Mouse (Mus musculus) hindbrain, embryonic 14.5 days (tissue): Measurements from ENCODE around the gene 2510002D24Rik. TPM values are rescaled to one million over a fixed set of nuclear protein-coding genes. Genes with fewer than 3 reads are reported as not detected.
A peak's percentile ranks its signal among the peaks of the same experiment; 100 is the strongest.
"Not testable (repeated sequence)": the region's sequence is repeated elsewhere in the genome, so short reads cannot be mapped to it uniquely, and the experiment has no call there.

ENCODE experiments used
- ATAC-seq: fragments of 200-750 bp; cut with Nextera tagmentation; 2 replicates; pipeline ENCODE4 v1.8.0; 2017; ENCODE audit warnings: moderate number of reproducible peaks, mild to moderate bottlenecking, moderate TSS enrichment, moderate library complexity; ENCODE audit not compliant: low FRiP score
- DNase-seq: peaks from one replicate; pipeline ENCODE4 v3.0.0-alpha.2; 2015; ENCODE audit warnings: low spot score
- H3K27ac ChIP-seq: fragments of 300-500 bp; sonication (generic); 2 replicates; pipeline ENCODE4 v1.5.1; 2014; ENCODE audit warnings: mild to moderate bottlenecking, moderate library complexity
- H3K27me3 ChIP-seq: fragments of 300-500 bp; sonication (generic); 2 replicates; pipeline ENCODE4 v1.6.1; 2014; ENCODE audit warnings: mild to moderate bottlenecking, low read length, mixed read lengths; ENCODE audit not compliant: control insufficient read depth, insufficient read depth
- H3K36me3 ChIP-seq: fragments of 300-500 bp; sonication (generic); replicated peaks from 2 replicates; pipeline ENCODE4 v1.6.1; 2014; ENCODE audit not compliant: control insufficient read depth, insufficient read depth
- H3K4me1 ChIP-seq: fragments of 300-500 bp; sonication (generic); replicated peaks from 2 replicates; pipeline ENCODE4 v1.6.1; 2014; ENCODE audit warnings: antibody characterized with exemption, low read length, mixed read lengths; ENCODE audit not compliant: control insufficient read depth, insufficient read depth
- H3K4me2 ChIP-seq: fragments of 300-500 bp; sonication (generic); replicated peaks from 2 replicates; pipeline ENCODE4 v1.6.1; 2014; ENCODE audit warnings: mild to moderate bottlenecking, moderate library complexity
- H3K4me3 ChIP-seq: fragments of 300-500 bp; sonication (generic); replicated peaks from 2 replicates; pipeline ENCODE4 v1.5.1; 2014; ENCODE audit warnings: mild to moderate bottlenecking, low read length
- H3K9ac ChIP-seq: fragments of 300-500 bp; sonication (generic); 2 replicates; pipeline ENCODE4 v1.6.1; 2014
- H3K9me3 ChIP-seq: fragments of 300-500 bp; sonication (generic); 2 replicates; pipeline ENCODE4 v1.6.1; 2016; ENCODE audit warnings: low read length; ENCODE audit not compliant: control insufficient read depth
- WGBS: fragments of 180-500 bp; shearing (Covaris S2); extraction: QIAGEN DNeasy Blood & Tissue Kit; methylation state at CpG from one replicate; pipeline ENCODE4 v1.1.7; 2014; 5-methylcytosine and 5-hydroxymethylcytosine counted together
- polyA plus RNA-seq: library from polyadenylated mRNA; unstranded; fragments of >200 nt; fragmentation: Nextera tagmentation; extraction: Ambion mirVana; gene quantifications from 2 replicates; pipeline ENCODE4 v1.2.1, GENCODE M21; 2014

2510002D24Rik gene
- polyA plus RNA-seq, 1 experiment from 2014 or later: 31.7 TPM

GRCm38 (mm10) chr16:18838346-18838745 is 2.0 kb downstream of the 2510002D24Rik start:
- H3K4me1 ChIP-seq: peaks cover 5% of the 10 kb centered on the region
- no peak overlapping the region for H3K27ac ChIP-seq
- peaks cover 27% of the 10 kb centered on the region for H3K36me3 ChIP-seq
- WGBS: 94% methylated on average over 4 of the region's 4 CpGs
- H3K9me3 ChIP-seq: no peaks in the 10 kb centered on the region
- no peak overlapping the region for H3K9ac ChIP-seq
- no peak for DNase-seq
- no peak overlapping the region for H3K4me2 ChIP-seq
- ATAC-seq: no peak
- no peak overlapping the region for H3K4me3 ChIP-seq
- no peaks in the 10 kb centered on the region for H3K27me3 ChIP-seq

- Histone ChIP-seq H3K27me3 (no peaks in the 10 kb centered on the region), H3K9ac (no peak overlapping the region), H3K36me3 (no peaks in the 10 kb centered on the region), H3K9me3 (no peaks in the 10 kb centered on the region), H3K27ac (no peak overlapping the region), H3K4me3 (no peak overlapping the region), H3K4me2 (no peak overlapping the region), H3K4me1 (no peaks in the 10 kb centered on the region)
- no peak for ATAC-seq
- 90% methylated on average over 15 of the region's 15 CpGs for WGBS
- no peak for DNase-seq
These were observed 10.0 kb downstream of the 2510002D24Rik start for GRCm38 (mm10) chr16:18846301-18846820.

GRCm38 (mm10) chr16:18849521-18850190 is 13.3 kb downstream of the 2510002D24Rik start:
- H3K27me3 ChIP-seq, H3K9me3 ChIP-seq, H3K4me3 ChIP-seq, H3K9ac ChIP-seq, H3K36me3 ChIP-seq, H3K27ac ChIP-seq, H3K4me1 ChIP-seq, ATAC-seq, DNase-seq, H3K4me2 ChIP-seq: not testable (repeated sequence)
- 94% methylated on average over 14 of the region's 17 CpGs for WGBS

- DNase-seq: peak; percentile 69
- Histone ChIP-seq H3K36me3 (no peaks in the 10 kb centered on the region), H3K9me3 (no peaks in the 10 kb centered on the region), H3K4me1 (no peaks in the 10 kb centered on the region), H3K27ac (no peak overlapping the region), H3K4me3 (no peak overlapping the region), H3K9ac (no peak overlapping the region), H3K4me2 (no peak overlapping the region), H3K27me3 (no peaks in the 10 kb centered on the region)
- ATAC-seq: peak; percentile 14; the same call in 1 of the 2 replicates
These were observed 22.2 kb downstream of the 2510002D24Rik start for GRCm38 (mm10) chr16:18858551-18858950.

GRCm38 (mm10) chr16:18860186-18860585 is 23.8 kb downstream of the 2510002D24Rik start:
- no peaks in the 10 kb centered on the region for H3K36me3 ChIP-seq
- no peaks in the 10 kb centered on the region for H3K27me3 ChIP-seq
- no peaks in the 10 kb centered on the region for H3K4me1 ChIP-seq
- DNase-seq (no peak), ATAC-seq (no peak)
- H3K4me3 ChIP-seq: no peak overlapping the region
- WGBS: 78% methylated on average over 1 of the region's 1 CpGs
- no peak overlapping the region for H3K4me2 ChIP-seq
- no peak overlapping the region for H3K27ac ChIP-seq
- H3K9ac ChIP-seq: no peak overlapping the region
- H3K9me3 ChIP-seq: no peaks in the 10 kb centered on the region

GRCm38 (mm10) chr16:18870495-18870894 is 34.1 kb downstream of the 2510002D24Rik start:
- H3K36me3 ChIP-seq: peaks cover 42% of the 10 kb centered on the region
- not testable (repeated sequence) for ATAC-seq

GRCm38 (mm10) chr16:18876091-18876441 is 39.7 kb downstream of the 2510002D24Rik start:
- Histone ChIP-seq H3K4me1 (peaks cover 17% of the 10 kb centered on the region), H3K27me3 (no peaks in the 10 kb centered on the region), H3K36me3 (peaks cover 46% of the 10 kb centered on the region), H3K9me3 (no peaks in the 10 kb centered on the region), H3K4me2 (peak overlapping the region; percentile 72), H3K9ac (peak overlapping the region; percentile 93), H3K4me3 (peak overlapping the region; percentile 95), H3K27ac (peak overlapping the region; percentile 91)
- ATAC-seq (no peak), DNase-seq (no peak)
- WGBS: under 1% methylated on average over 17 of the region's 17 CpGs

More at GRCm38 (mm10) chr16:18870495-18870894, 34.1 kb downstream of the 2510002D24Rik start:
- not testable (repeated sequence) for DNase-seq, H3K27ac ChIP-seq, H3K4me3 ChIP-seq, H3K27me3 ChIP-seq, H3K9ac ChIP-seq, H3K4me1 ChIP-seq, H3K4me2 ChIP-seq
- 95% methylated on average over 1 of the region's 1 CpGs for WGBS
- H3K9me3 ChIP-seq: peaks cover 11% of the 10 kb centered on the region; the same call in 1 of the 2 replicates

GRCm38 (mm10) chr16:18876442-18877308 is 40.3 kb downstream of the 2510002D24Rik start, which contains the start of the genes Mrpl40 and Hira:
Mrpl40 (minus strand) TSS chr16:18876862.
Hira (plus strand) TSS chr16:18877037.
- peak; percentile 92 for ATAC-seq
- Histone ChIP-seq H3K4me3 (peak within 1 kb of the TSS; percentile 95), H3K36me3 (peaks cover 40% of the 10 kb centered on the region), H3K4me2 (peak within 1 kb of the TSS; percentile 72), H3K9me3 (no peaks in the 10 kb centered on the region), H3K27me3 (no peaks in the 10 kb centered on the region), H3K4me1 (peaks cover 17% of the 10 kb centered on the region), H3K9ac (peak within 1 kb of the TSS; percentile 93), H3K27ac (peak within 1 kb of the TSS; percentile 91)
- under 1% methylated on average over 83 of the region's 93 CpGs for WGBS
- peak; percentile 83 for DNase-seq
